Mouse (Mus musculus): ENCODE measurements around the gene Tnfrsf19.

DNA sequence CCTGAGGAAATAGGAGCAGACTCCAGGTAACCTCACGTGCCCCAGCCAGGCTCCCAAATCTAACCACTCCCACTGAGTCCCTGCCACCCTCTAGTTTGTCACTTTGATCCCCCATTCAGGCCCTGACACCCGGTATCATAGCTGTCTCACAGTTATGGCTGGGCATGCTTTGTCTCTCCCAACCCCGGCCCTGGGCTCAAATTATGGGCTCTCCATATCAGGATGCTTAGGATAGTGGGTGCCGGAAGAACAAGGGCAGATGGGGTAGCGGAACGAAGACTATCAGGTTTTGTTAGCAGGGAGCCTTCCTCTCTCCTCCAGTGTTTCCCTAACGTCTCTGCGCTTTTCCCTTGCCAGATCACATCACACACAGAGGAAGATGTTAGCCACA, 8.2 kb downstream of the Tnfrsf19 start:
- TF ChIP-seq CTCF (conservative IDR thresholded peaks at IDR 0.05; ENCODE audit: low read length) = no peak
- no peak for TF ChIP-seq POU5F1 (IDR thresholded peaks at IDR 0.05; ENCODE audit: borderline replicate concordance, low read length)

All from E14TG2a.4 (cell line).